Mouse (Mus musculus) right cerebral cortex, postnatal 25 days (tissue): ENCODE measurements around the gene Bdkrb2.
A peak's percentile ranks its signal among the peaks of the same experiment; 100 is the strongest.

Experiments
- DNase-seq: peaks from one replicate; pipeline ENCODE4 v3.0.0; 2022

The Bdkrb2 gene

DNA sequence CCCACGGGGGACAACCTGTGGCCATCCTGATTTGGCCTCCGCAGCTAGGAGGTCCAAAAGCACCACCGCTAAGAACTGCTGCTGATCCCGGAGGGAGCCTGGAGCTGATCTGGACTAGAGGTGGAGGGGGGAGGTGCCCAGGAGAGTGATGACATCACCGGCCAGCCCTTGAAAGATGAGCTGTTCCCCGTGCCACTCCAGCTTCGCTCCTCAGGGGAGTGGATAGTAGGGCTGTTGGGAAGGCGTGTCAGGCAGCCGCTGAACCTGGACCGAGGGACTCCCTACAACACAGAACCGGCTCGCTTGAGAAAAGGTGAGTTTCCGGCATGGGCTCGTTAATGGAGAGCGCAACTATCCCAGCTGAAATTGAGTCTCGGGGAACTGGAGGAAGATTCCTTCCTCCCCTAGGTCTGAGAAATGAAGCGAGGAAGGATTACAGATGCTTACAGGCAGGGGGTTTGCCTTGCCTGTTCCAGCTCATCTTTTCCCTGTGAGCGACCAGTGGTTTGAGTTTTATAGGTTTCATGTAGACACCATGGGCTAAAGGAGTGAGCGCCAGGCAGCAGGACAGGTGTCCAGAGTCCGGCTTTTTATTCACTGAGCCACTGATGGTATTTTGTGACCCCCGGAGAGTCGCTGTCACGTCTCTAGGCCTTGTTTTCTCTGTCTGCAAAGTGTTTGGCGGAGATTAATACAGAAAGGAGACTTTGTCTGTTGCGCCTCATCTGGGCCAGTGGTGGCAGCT is at the start of gene Bdkrb2:
Bdkrb2 (plus strand) TSS at position 291 of the 745 bp plus-strand sequence.
- no peak for DNase-seq

GRCm38 (mm10) chr12:105514111-105514510 is 48.9 kb upstream of the Bdkrb2 start:
- no peak for DNase-seq

DNA sequence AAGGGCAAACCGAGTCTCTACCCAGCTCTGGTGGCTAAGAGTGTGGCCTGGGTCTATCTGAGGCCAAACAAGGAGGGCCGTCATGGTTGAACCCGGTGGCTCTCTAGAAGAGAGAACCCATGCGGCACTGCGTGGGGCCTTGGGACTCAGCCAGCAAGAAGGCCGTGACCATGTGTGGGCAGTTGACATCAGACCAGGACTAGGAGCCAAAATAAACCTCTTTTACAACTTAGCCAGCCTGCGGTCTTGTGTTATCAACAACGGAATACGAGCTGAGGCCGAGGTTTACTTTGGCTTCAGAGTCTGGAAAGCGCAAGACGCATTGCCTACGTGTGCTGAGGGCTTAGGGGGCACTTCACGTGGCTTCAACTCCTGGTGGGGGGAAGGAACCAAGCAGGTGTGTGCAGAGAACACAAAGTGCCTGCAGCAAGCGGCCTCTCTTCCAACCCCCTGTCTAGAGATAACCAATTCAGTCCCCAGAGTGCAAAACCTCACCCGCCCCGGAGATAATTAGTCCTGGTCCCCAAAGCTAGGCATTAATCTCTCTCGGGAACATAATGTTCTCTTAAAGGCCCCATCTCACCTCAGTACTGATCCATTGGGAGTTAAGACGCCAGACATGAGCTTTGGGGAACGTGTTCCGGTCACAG is 45.9 kb upstream of the Bdkrb2 start:
- DNase-seq = no peak

DNA sequence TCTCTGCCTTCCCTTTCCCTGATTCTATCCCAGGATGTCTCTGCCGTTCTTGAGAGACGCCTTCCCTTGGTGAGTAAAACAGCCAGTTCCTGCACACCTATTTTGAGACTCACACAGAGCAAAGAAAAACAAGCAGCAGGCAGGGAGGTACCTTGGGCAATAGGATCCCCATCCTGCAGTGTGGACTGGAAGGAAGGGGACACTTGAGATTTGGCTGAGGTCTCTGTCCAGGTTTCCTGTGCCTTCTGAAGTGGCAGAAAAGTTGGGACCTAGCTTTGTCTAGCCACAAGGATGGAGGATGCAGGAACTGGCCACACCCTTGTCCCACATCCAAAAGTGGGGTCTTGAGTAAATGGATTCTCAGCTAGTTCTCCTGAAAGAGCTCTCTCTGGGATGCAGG is 43.2 kb upstream of the Bdkrb2 start:
- no peak for DNase-seq

DNA sequence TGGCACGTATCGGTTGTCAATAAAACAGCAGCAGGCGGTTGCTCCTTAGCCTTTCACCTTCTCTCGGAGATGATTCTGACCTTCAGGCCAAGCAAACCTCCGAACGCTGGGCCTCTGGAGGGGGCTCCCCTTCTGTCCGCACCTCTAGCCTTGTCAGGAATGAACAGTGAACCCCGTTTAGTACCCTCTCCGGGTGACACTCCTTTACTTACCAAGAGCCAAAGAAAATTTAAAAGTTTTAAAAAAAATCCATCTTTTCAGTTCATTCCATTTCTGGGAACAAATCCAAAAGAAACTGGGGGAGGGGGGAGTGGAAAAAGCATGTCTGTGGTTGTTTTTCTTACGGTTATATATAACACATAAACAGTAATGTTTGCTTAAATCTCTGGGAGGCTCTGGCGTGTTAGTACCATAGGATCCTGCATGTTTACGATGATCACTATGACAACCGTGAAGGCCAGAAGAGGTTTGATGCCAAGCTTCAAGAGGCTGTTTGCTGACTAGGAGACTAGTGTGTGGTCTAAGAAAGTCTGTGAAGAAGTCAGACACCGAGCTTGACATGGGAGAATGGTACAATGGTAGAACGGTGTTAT is 41.8 kb upstream of the Bdkrb2 start:
- DNase-seq = no peak

- no peak for DNase-seq
These were observed 39.3 kb upstream of the Bdkrb2 start for GRCm38 (mm10) chr12:105523737-105524136.

DNA sequence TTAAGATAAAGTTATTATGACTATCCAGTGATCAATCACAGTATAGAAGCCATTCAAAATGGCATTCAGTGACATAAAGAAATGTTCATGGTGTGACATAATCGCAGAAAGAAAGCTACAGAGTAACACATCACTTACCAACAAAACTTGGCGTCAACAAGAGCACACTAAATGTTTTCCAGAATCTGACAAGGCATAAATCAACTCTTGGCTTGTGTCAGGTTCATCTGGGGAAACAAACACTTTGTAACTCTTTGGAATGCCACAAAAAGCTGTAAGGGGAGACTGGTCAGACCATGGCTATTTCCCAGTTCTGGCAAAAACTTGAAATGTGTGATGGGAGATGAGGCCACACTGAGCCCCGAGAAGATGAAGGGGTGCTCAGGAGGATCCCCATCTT is 36.8 kb upstream of the Bdkrb2 start:
- DNase-seq = no peak

GRCm38 (mm10) chr12:105526829-105527228 is 36.2 kb upstream of the Bdkrb2 start:
- DNase-seq = no peak

DNA sequence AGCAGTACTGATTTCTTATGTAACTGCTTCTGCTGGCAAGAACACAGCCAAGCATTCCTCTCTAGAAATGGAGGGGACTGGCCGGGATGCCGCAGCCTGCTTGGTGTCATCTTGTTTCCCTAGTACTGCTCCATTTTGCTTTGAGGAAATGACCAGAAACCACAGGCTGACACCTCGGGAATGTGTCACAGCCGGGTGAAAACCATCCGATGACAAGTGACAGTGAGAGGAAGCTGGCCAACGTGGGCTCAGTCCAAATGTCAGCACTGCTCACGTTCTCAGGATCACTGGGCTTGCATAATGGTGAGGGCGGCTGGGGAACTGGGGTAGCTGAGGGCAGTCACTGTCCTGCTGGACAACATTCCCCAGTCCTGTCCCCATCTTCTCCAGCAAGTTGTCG is 33.5 kb upstream of the Bdkrb2 start:
- no peak for DNase-seq

DNA sequence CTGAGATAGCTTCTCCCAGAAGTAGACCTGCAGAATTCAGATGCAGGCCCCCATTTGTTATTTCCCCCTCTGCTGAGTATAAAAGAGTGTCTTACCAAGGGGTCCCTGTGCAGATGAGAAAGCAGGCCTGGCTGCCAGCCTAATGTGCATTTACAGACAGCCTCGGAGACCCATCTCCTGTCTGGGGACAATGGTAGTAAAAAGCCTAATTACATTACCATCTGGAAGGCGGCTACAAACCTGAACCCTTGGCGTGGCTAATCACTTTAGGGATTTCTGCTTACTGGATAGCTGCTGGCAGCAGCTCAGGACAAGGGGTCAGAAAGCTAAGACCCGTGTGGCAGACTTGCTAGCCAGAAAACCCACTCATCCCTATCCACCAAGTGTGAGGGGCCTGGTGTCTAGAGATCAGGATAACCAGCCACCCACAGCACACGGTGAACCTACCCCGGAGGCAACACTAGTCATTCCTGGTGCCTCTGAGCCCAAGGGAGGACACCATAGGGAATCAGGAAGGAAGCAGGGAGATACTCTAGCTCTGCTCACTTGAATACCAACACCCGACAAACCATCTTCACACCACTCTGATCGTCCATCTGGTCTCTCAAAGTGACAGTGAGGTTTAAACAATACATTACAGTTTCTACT is 31.2 kb upstream of the Bdkrb2 start:
- DNase-seq = no peak

DNA sequence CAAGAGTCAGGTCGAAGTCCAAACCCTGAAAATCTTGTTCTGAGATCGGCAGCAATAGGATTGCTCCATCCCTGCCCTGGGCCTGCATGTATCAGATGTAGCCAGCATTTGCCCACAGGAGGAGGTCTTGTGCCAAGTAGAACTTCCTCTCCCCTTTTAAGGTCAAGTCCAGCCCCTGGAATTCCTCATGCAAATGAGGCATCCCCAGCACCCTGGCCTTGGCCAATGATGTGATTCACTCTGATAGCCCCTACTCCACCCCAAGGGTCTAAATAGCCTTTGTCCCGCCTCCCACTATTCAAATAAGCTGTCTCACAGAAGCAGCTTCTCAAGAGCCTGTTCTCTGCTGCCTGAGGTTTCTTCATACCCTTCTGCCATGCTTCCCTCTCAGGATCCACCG is 28.2 kb upstream of the Bdkrb2 start:
- no peak for DNase-seq

DNA sequence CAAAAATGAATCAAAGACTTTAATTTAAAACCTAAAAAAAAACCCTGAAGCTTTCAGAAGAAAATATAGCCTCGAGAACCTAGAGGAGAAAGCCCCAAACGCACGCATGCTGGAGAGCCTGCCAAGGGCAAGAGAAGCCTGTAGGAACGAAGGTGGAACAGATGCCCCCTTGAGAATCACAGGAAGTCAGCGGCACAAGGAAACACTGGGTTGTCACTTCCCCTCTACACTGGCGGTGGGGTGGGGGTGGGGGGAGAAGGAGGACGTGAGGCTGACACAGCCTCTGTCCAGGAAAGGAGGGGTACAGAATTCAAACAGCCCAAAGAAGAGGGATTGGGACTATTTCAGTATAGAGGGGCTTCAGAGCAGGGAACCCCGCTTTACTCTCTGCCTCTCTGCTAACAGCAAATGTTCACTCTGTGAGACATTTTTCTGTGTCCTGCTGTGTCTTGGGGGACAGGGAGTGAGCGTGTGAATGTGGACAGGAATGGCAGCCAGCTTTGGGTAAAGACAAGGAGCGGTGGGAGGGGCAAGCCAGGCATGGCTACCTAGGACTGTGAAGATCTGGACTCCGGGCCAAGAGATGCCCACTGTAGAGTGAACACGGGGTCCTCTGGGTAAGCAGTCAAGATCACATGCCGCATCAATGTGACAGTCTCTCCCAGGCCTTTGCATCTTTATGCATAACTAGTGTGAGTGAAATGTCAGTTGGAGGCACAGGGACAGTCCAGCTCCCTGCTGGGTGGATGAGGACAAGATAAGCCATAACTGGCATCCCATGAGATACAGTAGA is 26.9 kb upstream of the Bdkrb2 start:
- no peak for DNase-seq

- no peak for DNase-seq
These were observed 25.9 kb upstream of the Bdkrb2 start for GRCm38 (mm10) chr12:105537162-105537561.

- no peak for DNase-seq
These were observed 23.4 kb upstream of the Bdkrb2 start for GRCm38 (mm10) chr12:105539649-105540048.

- no peak for DNase-seq
These were observed 21.2 kb upstream of the Bdkrb2 start for GRCm38 (mm10) chr12:105541590-105542402.

DNA sequence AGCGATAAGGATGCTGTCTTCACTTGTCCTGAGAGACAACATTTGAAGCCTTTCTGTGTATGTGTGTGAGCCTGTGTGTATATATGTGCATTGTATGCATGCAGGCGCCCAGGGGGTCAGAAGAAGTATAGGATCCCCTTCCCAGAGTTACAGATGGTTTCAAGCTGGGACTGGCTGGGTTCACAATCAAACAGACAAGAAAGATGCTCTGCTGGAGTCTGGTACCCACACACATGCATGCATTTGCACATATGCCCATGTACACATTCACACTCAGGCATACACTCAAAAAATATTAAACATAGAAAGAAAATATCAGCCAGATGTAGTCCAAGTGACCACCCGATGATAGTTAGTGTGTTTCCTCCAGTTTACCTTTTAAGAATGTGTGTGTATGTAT is 20.5 kb upstream of the Bdkrb2 start:
- DNase-seq = no peak

DNA sequence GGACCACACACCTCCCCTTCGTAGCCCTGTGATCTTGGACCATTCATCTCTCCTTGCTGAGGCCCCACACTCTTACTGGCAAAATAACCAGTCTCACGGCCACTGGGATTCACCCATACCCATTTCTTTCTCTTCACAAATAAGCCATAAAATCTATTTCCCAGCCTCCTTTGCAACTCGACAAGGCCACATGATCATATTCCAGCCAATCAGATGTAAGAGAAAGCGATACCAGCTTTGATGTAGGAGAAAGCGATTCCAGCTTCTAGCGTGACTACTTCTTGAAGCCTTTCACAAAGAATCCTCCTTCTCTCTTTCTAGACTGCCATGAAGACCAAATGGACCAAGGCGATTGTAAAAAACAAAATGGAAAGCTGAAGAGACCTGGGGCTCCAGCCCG is 19.9 kb upstream of the Bdkrb2 start:
- no peak for DNase-seq

DNA sequence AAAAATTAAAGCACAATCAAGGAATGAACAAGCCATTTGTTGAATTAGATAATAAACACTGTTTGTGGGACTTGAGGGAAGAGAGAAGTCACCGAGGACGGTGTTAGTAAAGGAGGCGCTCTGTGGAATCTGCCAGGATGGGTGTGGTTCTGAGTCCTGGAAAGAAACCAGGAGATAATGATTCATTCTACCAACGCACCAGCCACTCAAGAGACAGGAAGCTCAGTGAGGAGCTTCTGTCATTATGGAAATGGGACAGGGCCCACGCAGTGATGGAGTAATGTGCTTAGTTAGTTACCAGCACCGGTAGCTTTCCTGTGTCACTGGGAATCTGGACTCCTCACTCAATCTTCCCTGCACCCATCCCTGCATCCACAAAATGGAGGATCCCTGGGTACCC is 19.3 kb upstream of the Bdkrb2 start:
- DNase-seq = peak; percentile 45

DNA sequence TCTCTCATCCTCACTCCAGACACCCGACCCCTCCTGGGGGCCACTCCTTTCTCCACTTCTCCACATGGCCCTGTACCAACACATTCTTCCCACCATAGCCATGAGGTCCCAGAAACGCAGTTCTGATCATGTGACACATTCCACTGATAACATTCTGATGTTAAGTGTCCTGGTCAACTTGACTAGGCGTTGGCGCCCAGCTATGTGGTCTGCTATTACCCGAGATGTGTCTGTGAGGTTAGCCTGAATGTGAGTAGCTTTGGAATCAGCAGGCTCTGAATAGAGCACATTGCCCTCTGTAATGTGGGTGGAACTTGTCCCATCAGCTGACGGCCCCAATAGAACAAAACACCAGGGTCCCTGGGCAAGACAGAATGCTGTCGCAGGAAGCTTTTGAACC is 18.2 kb upstream of the Bdkrb2 start:
- no peak for DNase-seq

DNA sequence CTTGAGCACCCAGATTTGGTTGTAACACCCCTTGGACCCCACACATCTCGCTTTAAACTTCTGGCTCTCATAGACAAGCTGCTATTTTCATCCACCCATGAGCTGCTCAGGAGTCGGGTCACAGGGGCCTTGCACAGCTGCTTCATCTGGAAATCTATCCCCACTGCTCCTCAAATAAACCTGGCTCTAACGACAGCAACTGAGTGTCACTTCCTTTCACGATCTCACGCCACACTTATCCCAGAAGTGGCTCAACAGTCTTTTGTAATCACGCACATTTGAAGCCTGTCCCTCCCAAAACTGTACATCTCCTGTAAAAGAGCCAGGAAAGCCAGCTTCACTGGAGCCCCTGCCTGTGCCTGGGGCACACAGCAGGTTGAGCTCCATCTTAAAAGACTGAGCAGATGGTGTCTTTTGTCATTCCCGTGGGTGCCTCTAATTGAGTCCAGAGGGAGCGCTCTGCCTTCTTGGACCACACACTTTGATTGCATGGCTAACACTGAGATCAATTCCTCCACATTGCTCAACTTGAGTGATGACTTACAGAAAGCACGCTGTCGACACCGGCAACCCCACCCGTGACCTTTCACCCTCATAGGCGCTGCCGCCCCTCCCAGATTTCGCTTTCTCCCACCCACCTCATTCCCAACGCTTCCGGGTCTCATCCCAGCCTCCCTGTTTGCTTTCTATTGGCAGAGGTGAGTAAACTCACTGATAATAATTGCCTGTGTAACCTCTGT is 17.2 kb upstream of the Bdkrb2 start:
- DNase-seq = no peak

GRCm38 (mm10) chr12:105546538-105546937 is 16.5 kb upstream of the Bdkrb2 start:
- no peak for DNase-seq
